Mouse (Mus musculus) embryonic facial prominence, embryonic 10.5 days (tissue): Measurements from ENCODE around the gene Dner. TPM values are rescaled to one million over a fixed set of nuclear protein-coding genes. Genes with fewer than 3 reads are reported as not detected.

ENCODE experiments used
- DNase-seq: peaks from one replicate; pipeline ENCODE4 v3.0.0-alpha.2; 2017; ENCODE audit warnings: low spot score
- H3K27ac ChIP-seq: fragments of 300-500 bp; sonication (generic); replicated peaks from 2 replicates; pipeline ENCODE4 v1.5.1; 2016; ENCODE audit warnings: mild to moderate bottlenecking
- H3K27me3 ChIP-seq: fragments of 300-500 bp; sonication (generic); replicated peaks from 2 replicates; pipeline ENCODE4 v1.6.1; 2016; ENCODE audit warnings: low read depth, mild to moderate bottlenecking; ENCODE audit not compliant: poor library complexity, severe bottlenecking
- H3K36me3 ChIP-seq: fragments of 300-500 bp; sonication (generic); replicated peaks from 2 replicates; pipeline ENCODE4 v1.6.1; 2016; ENCODE audit warnings: mild to moderate bottlenecking, moderate library complexity
- H3K4me1 ChIP-seq: fragments of 300-500 bp; sonication (generic); 2 replicates; pipeline ENCODE4 v1.6.1; 2016
- H3K4me3 ChIP-seq: fragments of 300-500 bp; sonication (generic); 2 replicates; pipeline ENCODE4 v1.5.1; 2016; ENCODE audit warnings: mild to moderate bottlenecking, moderate library complexity
- H3K9me3 ChIP-seq: fragments of 300-500 bp; sonication (generic); 2 replicates; pipeline ENCODE4 v1.6.1; 2016; ENCODE audit warnings: mild to moderate bottlenecking
- WGBS: fragments of 180-500 bp; shearing (Covaris S2); methylation state at CpG from one replicate; pipeline ENCODE4 v1.1.7; 2016; 5-methylcytosine and 5-hydroxymethylcytosine counted together
- polyA plus RNA-seq: library from polyadenylated mRNA; unstranded; fragments of >200 nt; fragmentation: Nextera tagmentation; extraction: Ambion mirVana; gene quantifications from 2 replicates; pipeline ENCODE4 v1.2.1, GENCODE M21; 2016

The Dner gene
- 3.4 and 3.6 TPM in 2 replicates for polyA plus RNA-seq

DNA sequence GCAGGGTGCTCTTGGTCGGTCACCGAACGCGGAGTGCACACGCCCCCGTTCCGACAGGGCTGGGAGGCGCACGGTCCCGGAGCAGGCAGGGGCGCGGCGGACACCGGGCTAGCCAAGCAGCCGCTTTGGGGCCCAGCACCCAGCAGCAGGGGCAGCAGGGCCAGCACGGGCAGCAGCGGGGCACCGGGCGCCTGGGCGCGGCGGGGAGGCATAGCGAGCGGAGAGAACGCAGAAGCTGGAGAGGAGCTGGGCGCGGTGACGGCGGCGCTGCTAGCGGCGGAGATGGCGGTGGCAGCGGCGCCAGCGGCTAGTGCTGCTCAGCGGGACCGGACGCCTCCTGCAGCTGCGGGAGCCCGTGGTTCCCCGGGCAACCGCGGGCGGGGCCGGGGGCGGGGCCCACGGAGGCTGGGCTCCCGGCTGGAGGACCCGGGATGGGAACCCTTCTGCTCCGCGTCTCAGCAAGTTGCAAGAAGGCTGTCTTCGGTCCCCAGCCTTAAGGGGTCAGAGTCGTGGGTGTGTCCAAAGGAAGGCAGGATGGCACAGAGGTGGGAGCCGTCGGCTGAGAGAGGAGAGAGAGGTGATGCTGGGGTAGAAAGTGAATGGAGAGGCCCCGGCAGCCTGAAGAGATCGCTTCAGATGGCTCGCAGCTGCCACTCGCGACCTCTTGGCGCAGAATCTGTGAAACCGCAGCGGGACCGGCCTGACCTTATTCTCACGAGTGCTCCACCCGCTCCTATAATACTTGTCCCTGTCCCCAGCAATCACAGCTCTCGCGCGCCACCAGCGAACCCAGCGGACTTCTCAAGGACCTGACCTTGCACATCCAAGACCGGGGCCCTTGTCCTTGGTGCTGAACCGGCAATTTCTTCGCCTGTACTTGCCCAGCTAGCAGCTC is at the start of gene Dner:
Gene Dner (minus strand): TSS at position 705 of the 895 bp plus-strand sequence.
- peaks cover 18% of the 10 kb centered on the region for H3K4me1 ChIP-seq
- peak within 1 kb of the TSS; percentile 35; the same call in 1 of the 2 replicates for H3K27ac ChIP-seq
- WGBS: under 1% methylated on average over 75 of the region's 75 CpGs
- no peaks in the 10 kb centered on the region for H3K9me3 ChIP-seq
- H3K4me3 ChIP-seq: peak within 1 kb of the TSS; percentile 74
- peak; percentile 92 for DNase-seq
- peaks cover 41% of the 10 kb centered on the region for H3K27me3 ChIP-seq
- no peaks in the 10 kb centered on the region for H3K36me3 ChIP-seq

DNA sequence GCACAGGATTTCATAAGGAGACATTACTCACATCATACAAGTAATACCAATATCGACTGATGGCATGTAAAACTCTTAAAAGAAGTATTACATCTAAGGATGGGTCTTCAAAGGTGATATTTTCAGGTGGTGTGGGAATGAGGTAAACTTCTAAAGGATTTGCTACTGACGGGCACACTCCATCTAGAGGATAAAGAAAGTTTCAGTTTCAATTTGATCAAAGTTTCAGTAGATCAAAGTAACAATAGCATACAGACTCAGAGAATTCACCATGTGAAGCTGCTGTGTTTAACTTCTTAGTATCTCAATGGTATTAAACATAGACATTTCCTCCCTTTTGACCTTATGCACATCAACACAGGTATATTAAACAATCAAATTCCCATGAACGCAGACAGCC is 46.1 kb upstream of the Dner start:
- H3K36me3 ChIP-seq: peaks cover 91% of the 10 kb centered on the region
- no peak overlapping the region for H3K4me3 ChIP-seq
- no peak for DNase-seq
- WGBS: 96% methylated on average over 3 of the region's 3 CpGs
- no peaks in the 10 kb centered on the region for H3K27me3 ChIP-seq
- H3K4me1 ChIP-seq: no peaks in the 10 kb centered on the region
- H3K9me3 ChIP-seq: no peaks in the 10 kb centered on the region
- no peak overlapping the region for H3K27ac ChIP-seq

DNA sequence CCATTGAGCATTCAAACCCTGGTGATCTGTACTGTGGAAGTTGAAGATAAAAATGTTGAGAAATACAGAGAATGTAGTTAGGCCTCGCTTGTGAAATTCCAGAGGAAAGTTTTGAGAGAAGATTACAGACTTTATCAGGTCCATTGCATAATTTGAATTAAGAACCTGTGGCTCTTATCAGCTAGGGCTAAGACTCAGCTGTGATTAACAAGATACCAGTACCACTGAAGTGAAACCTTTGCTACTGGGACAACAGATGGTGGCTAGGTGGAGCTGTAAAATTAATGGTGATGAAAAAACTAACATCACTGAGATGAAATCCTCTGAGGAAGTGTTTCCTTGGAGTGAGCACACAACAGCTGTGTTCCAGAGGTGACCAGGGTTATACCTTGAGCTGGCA is 44.1 kb upstream of the Dner start:
- no peak overlapping the region for H3K4me3 ChIP-seq
- DNase-seq: no peak
- H3K9me3 ChIP-seq: no peaks in the 10 kb centered on the region
- H3K36me3 ChIP-seq: peaks cover 98% of the 10 kb centered on the region
- WGBS: 88% methylated on average over 1 of the region's 1 CpGs
- H3K27me3 ChIP-seq: no peaks in the 10 kb centered on the region
- no peak overlapping the region for H3K27ac ChIP-seq
- no peaks in the 10 kb centered on the region for H3K4me1 ChIP-seq

DNA sequence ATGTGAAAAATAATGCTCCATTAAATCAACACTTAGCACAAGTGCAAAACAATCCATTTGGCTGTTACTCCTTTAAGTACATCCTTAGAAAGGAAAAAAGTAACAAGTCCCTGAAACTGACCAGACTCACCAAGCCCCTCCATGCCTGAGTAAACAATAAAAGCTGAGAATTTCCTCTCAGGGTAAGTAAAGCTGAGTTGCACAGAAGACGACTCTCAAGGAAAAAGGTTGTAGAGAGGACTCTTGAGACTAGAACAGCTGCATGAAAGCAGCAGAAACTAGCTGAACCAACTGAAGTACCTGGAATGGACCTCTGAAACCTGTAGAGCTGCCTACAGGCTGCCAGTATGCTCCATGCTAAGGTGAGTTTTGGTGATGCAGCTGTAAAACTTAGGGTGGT is 41.1 kb upstream of the Dner start:
- peaks cover 85% of the 10 kb centered on the region for H3K36me3 ChIP-seq
- no peaks in the 10 kb centered on the region for H3K4me1 ChIP-seq
- H3K27ac ChIP-seq: no peak overlapping the region
- no peak overlapping the region for H3K4me3 ChIP-seq
- H3K9me3 ChIP-seq: no peaks in the 10 kb centered on the region
- WGBS: 77% methylated on average over 1 of the region's 1 CpGs
- H3K27me3 ChIP-seq: no peaks in the 10 kb centered on the region
- DNase-seq: no peak

DNA sequence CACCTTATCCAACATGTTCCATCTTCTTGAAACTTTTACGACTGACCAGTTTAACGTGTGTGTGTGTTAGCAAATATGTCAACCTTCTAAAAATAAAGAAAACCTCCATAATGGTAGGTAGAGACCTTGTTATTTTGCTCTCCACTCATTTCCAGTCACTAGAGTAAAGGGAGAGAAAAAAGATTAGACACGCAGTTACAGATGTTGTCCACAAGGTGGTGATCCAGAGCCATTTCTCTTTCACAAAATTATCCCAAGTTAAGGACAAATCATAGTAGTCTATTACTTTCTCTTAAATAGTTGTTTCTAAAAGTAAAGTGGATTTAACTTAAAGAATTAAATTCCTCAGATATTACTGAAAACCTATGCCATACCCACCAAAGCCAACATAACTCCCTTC is 37.8 kb upstream of the Dner start:
- H3K9me3 ChIP-seq: no peaks in the 10 kb centered on the region
- no peaks in the 10 kb centered on the region for H3K27me3 ChIP-seq
- no peak overlapping the region for H3K27ac ChIP-seq
- no peak overlapping the region for H3K4me3 ChIP-seq
- no peak for DNase-seq
- 67% methylated on average over 3 of the region's 3 CpGs for WGBS
- no peaks in the 10 kb centered on the region for H3K4me1 ChIP-seq
- peaks cover 83% of the 10 kb centered on the region for H3K36me3 ChIP-seq

DNA sequence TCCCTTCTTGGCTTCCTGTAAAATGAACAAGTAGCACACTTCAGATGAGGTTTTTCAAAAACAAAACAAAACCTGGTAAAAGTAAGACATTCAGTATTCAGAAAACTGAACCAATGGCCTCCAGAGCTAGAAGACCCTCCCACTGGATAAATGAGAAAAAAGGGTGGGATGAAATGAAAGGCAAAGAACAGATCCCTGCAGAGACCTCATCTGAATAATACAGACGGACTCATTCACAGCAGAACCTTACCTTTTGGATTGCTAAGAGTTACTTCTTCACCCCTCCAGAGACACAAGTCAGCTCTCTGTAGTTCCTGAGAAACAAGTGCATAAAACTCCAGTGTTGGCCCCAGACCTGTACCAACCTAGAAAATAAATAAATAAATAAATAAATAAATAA is 35.7 kb upstream of the Dner start:
- WGBS: 86% methylated on average over 1 of the region's 1 CpGs
- H3K36me3 ChIP-seq: peaks cover 82% of the 10 kb centered on the region
- no peak for DNase-seq

DNA sequence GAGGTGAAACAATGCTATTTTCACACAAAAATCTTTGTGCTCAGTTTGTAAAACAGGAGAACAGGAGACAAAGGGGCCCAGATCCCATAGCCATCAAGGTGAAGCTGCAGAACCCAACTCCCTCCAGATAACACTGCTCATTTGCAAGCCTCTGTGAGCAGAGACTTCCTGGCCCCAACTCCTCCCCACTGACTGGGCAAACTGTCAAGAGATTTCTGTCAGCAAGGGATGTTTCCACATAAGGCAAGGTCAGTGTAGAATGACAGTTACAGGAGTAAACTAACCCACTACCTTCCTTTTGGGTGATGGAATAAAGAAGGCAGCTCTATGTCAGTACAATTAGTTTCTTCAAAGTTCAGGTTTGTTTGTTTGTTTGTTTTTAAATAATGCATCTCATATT is 26.8 kb upstream of the Dner start:
- Histone ChIP-seq H3K27me3 (no peaks in the 10 kb centered on the region), H3K4me3 (no peak overlapping the region), H3K27ac (no peak overlapping the region), H3K36me3 (peaks cover 60% of the 10 kb centered on the region), H3K4me1 (no peaks in the 10 kb centered on the region), H3K9me3 (no peaks in the 10 kb centered on the region)
- no peak for DNase-seq

More for the DNA sequence above, 35.7 kb upstream of the Dner start:
- Histone ChIP-seq H3K9me3 (no peaks in the 10 kb centered on the region), H3K27ac (no peak overlapping the region), H3K4me3 (no peak overlapping the region), H3K27me3 (no peaks in the 10 kb centered on the region), H3K4me1 (no peaks in the 10 kb centered on the region)

DNA sequence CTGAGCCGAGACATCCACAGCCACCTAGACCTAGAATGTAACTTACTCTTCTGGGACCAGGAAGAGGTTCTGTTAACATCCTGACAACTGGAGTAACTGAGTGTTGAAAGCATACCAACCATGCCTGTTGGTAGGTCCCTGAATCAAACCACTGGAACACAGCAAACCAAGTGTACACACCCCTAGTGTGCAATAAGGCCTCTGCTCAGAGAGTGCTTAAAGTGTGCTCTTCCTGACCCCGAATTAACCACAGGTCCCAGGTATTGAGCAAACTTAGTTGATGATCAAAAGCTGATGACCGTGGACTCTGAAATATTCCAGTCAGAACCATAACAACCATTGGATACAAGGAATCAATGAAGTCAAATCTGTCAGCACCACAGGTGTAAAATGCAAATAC is 26.4 kb upstream of the Dner start:
- DNase-seq: no peak
- Histone ChIP-seq H3K27ac (no peak overlapping the region), H3K4me1 (no peaks in the 10 kb centered on the region), H3K9me3 (no peaks in the 10 kb centered on the region), H3K27me3 (no peaks in the 10 kb centered on the region), H3K4me3 (no peak overlapping the region), H3K36me3 (peaks cover 55% of the 10 kb centered on the region)
- WGBS: 92% methylated on average over 3 of the region's 3 CpGs

DNA sequence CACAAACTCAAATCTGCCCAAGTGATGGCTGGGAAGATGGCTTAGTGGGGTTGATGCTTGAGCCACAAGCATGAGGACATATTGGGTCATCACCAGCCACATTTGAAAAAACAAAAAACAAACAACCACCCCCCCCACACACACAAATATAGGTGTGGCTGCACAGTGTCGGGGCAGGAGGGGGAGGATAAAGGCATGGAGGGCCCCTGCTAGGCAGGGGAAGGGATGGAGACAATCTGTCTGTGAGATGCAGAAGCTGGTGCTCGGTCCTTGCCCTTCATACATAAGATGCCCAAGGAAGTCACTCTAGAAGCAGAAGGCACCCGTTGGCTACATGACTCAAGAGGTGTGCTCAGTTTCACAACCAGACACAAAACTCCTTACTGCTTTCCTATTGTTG is 25.9 kb upstream of the Dner start:
- Histone ChIP-seq H3K4me1 (no peaks in the 10 kb centered on the region), H3K9me3 (no peaks in the 10 kb centered on the region), H3K36me3 (peaks cover 51% of the 10 kb centered on the region), H3K4me3 (no peak overlapping the region), H3K27ac (no peak overlapping the region), H3K27me3 (no peaks in the 10 kb centered on the region)
- DNase-seq: no peak
- 94% methylated on average over 3 of the region's 3 CpGs for WGBS

DNA sequence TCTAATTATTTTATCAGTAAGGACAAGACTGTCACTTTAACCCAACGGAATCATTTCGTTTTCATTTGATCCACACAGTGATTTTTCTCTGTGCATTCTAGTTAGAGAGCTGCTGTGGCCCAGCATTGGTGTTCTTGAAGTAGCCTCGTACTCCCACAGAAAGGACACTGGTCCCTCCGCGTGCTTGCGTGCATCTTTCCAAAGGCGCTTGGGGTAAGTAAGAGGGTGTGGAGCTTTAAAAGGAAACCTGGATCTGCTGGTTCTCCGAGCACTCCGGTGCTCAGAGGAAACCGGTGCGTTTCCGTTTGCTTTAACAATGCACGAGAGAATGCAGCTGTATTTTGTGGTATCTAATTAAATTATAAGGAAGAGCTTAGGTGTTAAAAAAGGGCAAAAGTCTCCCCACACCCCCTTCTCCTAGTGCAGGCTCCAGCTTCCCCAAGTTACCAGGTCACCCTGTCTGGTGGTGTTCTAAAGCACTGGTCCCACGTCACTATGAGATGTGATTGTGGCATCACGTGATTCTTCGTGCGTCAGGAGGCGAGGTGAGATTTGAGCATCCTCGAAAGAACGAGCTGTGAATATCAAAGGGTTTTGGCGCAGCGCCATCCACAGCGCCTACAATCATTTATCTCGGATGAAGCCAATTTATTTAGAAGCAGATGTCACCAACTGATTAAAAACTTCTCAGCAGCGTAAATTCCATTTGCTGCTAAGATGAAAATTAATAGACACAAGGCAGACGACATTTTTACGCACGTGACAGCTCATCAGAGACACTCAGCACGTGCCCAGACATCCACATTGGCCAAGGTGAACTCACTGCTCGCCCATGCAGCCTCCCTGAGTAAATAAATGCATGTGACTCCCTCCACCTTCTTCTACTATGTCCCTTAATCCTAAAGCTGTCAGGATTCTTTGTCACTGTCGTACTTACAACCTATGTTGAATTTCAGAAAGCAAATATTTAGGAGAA is 14.1 kb upstream of the Dner start:
- H3K4me1 ChIP-seq: peaks cover 7% of the 10 kb centered on the region; the same call in 1 of the 2 replicates
- peak overlapping the region; percentile 49 for H3K4me3 ChIP-seq
- H3K27ac ChIP-seq: no peak overlapping the region
- H3K9me3 ChIP-seq: no peaks in the 10 kb centered on the region
- peaks cover 12% of the 10 kb centered on the region; the same call in 1 of the 2 replicates for H3K27me3 ChIP-seq
- WGBS: 23% methylated on average over 31 of the region's 31 CpGs
- DNase-seq: peak; percentile 13
- no peaks in the 10 kb centered on the region for H3K36me3 ChIP-seq

DNA sequence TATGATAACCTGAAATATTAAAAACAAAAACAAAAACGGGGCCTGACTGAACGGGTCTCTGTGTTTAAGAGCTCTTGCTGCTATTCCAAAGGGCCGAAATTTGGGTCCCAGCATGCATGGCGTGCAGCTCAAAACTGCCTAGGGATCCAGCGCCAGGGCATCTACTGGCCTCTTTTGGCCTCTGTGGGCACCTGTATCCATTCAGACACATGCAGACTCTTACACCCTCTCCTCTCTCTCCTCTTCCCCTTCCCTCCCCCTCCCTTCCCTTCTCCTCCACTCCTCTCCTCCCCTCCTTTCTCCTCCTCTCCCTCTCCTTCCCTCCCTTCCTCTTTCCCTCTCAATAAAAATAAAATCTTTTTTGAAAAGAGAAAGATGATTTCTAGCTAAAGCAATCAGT is 13.4 kb upstream of the Dner start:
- H3K27me3 ChIP-seq: peaks cover 12% of the 10 kb centered on the region; the same call in 1 of the 2 replicates
- no peaks in the 10 kb centered on the region for H3K36me3 ChIP-seq
- no peak overlapping the region for H3K27ac ChIP-seq
- DNase-seq: peak; percentile 15
- H3K9me3 ChIP-seq: no peaks in the 10 kb centered on the region
- peak overlapping the region; percentile 49 for H3K4me3 ChIP-seq
- WGBS: 16% methylated on average over 5 of the region's 5 CpGs
- H3K4me1 ChIP-seq: peaks cover 7% of the 10 kb centered on the region; the same call in 1 of the 2 replicates

DNA sequence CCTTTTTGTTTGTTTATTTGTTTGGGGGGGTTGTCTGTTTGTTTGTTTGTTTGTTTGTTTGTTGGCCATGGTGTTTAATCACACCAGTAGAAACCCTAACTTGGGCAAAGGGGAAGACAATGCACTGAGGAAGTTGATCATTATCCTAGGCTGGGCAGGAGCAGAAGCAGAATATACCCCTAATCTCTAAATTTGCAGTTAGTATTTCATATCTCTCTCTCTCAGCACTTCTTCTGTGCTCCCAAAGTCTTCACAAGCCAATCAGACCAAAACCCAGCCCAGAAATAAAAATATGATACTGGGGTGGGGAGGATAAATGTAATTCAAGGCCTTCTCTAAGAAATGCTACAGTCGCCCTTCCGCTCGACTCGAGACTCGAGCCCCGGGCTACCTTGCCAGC is 4.2 kb upstream of the Dner start:
- H3K36me3 ChIP-seq: no peaks in the 10 kb centered on the region
- H3K4me3 ChIP-seq: no peak overlapping the region
- H3K27ac ChIP-seq: no peak overlapping the region
- WGBS: 95% methylated on average over 6 of the region's 6 CpGs
- H3K27me3 ChIP-seq: peaks cover 13% of the 10 kb centered on the region
- H3K9me3 ChIP-seq: no peaks in the 10 kb centered on the region
- DNase-seq: no peak
- peaks cover 11% of the 10 kb centered on the region for H3K4me1 ChIP-seq
